ENCODE assay signal across 8 mouse cellular contexts in the genomic region with DNA sequence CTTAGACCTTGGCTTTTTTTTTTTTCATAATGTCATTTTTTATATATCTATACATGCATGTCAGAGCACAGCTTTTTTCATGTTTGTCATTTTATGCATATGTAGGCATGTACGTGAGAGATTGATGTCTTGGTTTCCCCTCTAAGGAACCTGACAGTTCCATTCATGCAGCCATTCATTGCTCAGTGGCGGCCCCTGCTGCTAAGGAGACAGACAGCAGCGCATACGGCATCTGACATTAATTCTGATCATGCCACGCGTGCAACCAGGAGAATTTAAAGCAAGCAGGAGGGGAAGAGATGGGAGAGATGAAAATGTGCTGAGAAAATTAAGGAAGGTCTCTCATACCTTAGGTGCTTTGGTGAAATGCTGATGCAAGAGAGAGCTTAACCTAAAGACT.
DNase-seq lines count a peak whose midpoint lies in the region; ATAC-seq and TF ChIP-seq lines count a peak whose summit lies in the region.

No protein-coding gene starts in this region.

- peaks cover 6% of the 10 kb centered on the region; the same call in 1 of the 2 replicates for H3K4me1 ChIP-seq in kidney, embryonic 15.5 days
- peaks cover 12% of the 10 kb centered on the region; the same call in 1 of the 2 replicates for H3K4me1 ChIP-seq in limb, embryonic 13.5 days
- H3K4me1 ChIP-seq in neural tube, embryonic 12.5 days: peaks cover 29% of the 10 kb centered on the region; the same call in 1 of the 2 replicates

- no peak overlapping the region for H3K9ac ChIP-seq in kidney, embryonic 15.5 days
- no peak overlapping the region for H3K9ac ChIP-seq in limb, embryonic 13.5 days
- no peak overlapping the region for H3K9ac ChIP-seq in neural tube, embryonic 12.5 days

- H3K4me2 ChIP-seq in kidney, embryonic 15.5 days: peak overlapping the region; percentile 23
- peak overlapping the region; percentile 34; the same call in 1 of the 2 replicates for H3K4me2 ChIP-seq in limb, embryonic 13.5 days (replicated peaks)
- peak overlapping the region; percentile 61 for H3K4me2 ChIP-seq in neural tube, embryonic 12.5 days (replicated peaks)

- no peaks in the 10 kb centered on the region for H3K36me3 ChIP-seq in C2C12 (ENCODE audit: control insufficient read depth, insufficient read depth)
- no peaks in the 10 kb centered on the region for H3K36me3 ChIP-seq in kidney, embryonic 15.5 days
- H3K36me3 ChIP-seq in limb, embryonic 13.5 days: no peaks in the 10 kb centered on the region
- no peaks in the 10 kb centered on the region for H3K36me3 ChIP-seq in neural tube, embryonic 12.5 days

- 17% methylated on average over 6 of the region's 6 CpGs for WGBS in kidney, embryonic 15.5 days
- WGBS in limb, embryonic 13.5 days: 7% methylated on average over 6 of the region's 6 CpGs
- 6% methylated on average over 6 of the region's 6 CpGs for WGBS in neural tube, embryonic 12.5 days

- H3K79me2 ChIP-seq in C2C12 (ENCODE audit: control insufficient read depth, insufficient read depth): no peaks in the 10 kb centered on the region

- H3K27me3 ChIP-seq in C2C12 (ENCODE audit: control insufficient read depth, insufficient read depth, insufficient read length): peaks cover 30% of the 10 kb centered on the region
- H3K27me3 ChIP-seq in kidney, embryonic 15.5 days: no peaks in the 10 kb centered on the region
- H3K27me3 ChIP-seq in limb, embryonic 13.5 days: peaks cover 8% of the 10 kb centered on the region; the same call in 1 of the 2 replicates
- H3K27me3 ChIP-seq in neural tube, embryonic 12.5 days (replicated peaks): no peaks in the 10 kb centered on the region

- H3ac ChIP-seq in C2C12 (ENCODE audit: control insufficient read depth, insufficient read length, low read depth): no peak overlapping the region

- H3K4me3 ChIP-seq in C2C12 (ENCODE audit: insufficient read depth, poor library complexity, severe bottlenecking): no peak overlapping the region
- no peak overlapping the region for H3K4me3 ChIP-seq in kidney, embryonic 15.5 days (replicated peaks)
- no peak overlapping the region for H3K4me3 ChIP-seq in limb, embryonic 13.5 days
- peak overlapping the region; percentile 41; the same call in 1 of the 2 replicates for H3K4me3 ChIP-seq in neural tube, embryonic 12.5 days

- H3K79me3 ChIP-seq in C2C12 (ENCODE audit: low read depth): no peaks in the 10 kb centered on the region

- no peaks in the 10 kb centered on the region for H3K9me3 ChIP-seq in kidney, embryonic 15.5 days (replicated peaks)
- no peaks in the 10 kb centered on the region for H3K9me3 ChIP-seq in limb, embryonic 13.5 days
- no peaks in the 10 kb centered on the region for H3K9me3 ChIP-seq in neural tube, embryonic 12.5 days

- ATAC-seq in common myeloid progenitor, adult 5-6 weeks (replicated peaks; ENCODE audit: low read depth, poor library complexity, severe bottlenecking): peak; percentile 88
- ATAC-seq in kidney, embryonic 15.5 days (replicated peaks; ENCODE audit: low FRiP score): 0 out of 2 replicates have a peak, but pooled peaks have one; percentile 6
- ATAC-seq in limb, embryonic 13.5 days (ENCODE audit: low FRiP score, low read depth): no peak
- ATAC-seq in neural tube, embryonic 12.5 days (ENCODE audit: low FRiP score, low read depth): peak; percentile 59

- peak; percentile 9 for DNase-seq in T-cell, adult 2 months (ENCODE audit: low spot score)
- peak; percentile 14 to 21 for DNase-seq in gastrocnemius, adult 8-10 months (ENCODE audit: low spot score in 2 of 2)
- DNase-seq in thymus, postnatal 36 days: peak; percentile 47 to 49

- no peak overlapping the region for H3K27ac ChIP-seq in kidney, embryonic 15.5 days
- H3K27ac ChIP-seq in limb, embryonic 13.5 days: no peak overlapping the region
- no peak overlapping the region for H3K27ac ChIP-seq in neural tube, embryonic 12.5 days

- peak; percentile 70 for TF ChIP-seq CTCF in C2C12 (IDR thresholded peaks at IDR 0.05; ENCODE audit: control insufficient read depth, insufficient read depth, insufficient read length)

TF ChIP-seq in C2C12, 6 proteins besides CTCF, POLR2A, EP300 and RAD21:
- TF ChIP-seq USF1 (IDR thresholded peaks at IDR 0.05; ENCODE audit: low read depth) (no peak), MYOD1 (IDR thresholded peaks at IDR 0.05; ENCODE audit: control insufficient read depth, insufficient read length, low read depth) (no peak), CEBPB (IDR thresholded peaks at IDR 0.05; ENCODE audit: low read depth) (no peak), FOSL1 (IDR thresholded peaks at IDR 0.05; ENCODE audit: insufficient read depth, low read length, poor library complexity, severe bottlenecking) (no peak), MAX (IDR thresholded peaks at IDR 0.05) (no peak), MYOG (IDR thresholded peaks at IDR 0.05; ENCODE audit: control insufficient read depth, extremely low read depth, insufficient read length) (no peak)
